Mouse (Mus musculus) hindbrain, embryonic 10.5 days (tissue): ENCODE data around the gene Prdx2. TPM values are rescaled to one million over a fixed set of nuclear protein-coding genes. Genes with fewer than 3 reads are reported as not detected.

ENCODE experiments used
- DNase-seq: peaks from one replicate; pipeline ENCODE4 v3.0.0-alpha.2; 2017; ENCODE audit warnings: low spot score
- H3K27ac ChIP-seq: fragments of 300-500 bp; sonication (generic); 2 replicates; pipeline ENCODE4 v1.5.1; 2016; ENCODE audit warnings: mild to moderate bottlenecking, moderate library complexity
- H3K27me3 ChIP-seq: fragments of 300-500 bp; sonication (generic); 2 replicates; pipeline ENCODE4 v1.6.1; 2016; ENCODE audit warnings: mild to moderate bottlenecking; ENCODE audit not compliant: poor library complexity, insufficient read depth, severe bottlenecking
- H3K36me3 ChIP-seq: fragments of 300-500 bp; sonication (generic); 2 replicates; pipeline ENCODE4 v1.6.1; 2016; ENCODE audit warnings: mild to moderate bottlenecking, moderate library complexity
- H3K4me1 ChIP-seq: fragments of 300-500 bp; sonication (generic); replicated peaks from 2 replicates; pipeline ENCODE4 v1.6.1; 2016; ENCODE audit warnings: mild to moderate bottlenecking
- H3K4me3 ChIP-seq: fragments of 300-500 bp; sonication (generic); 2 replicates; pipeline ENCODE4 v1.5.1; 2016; ENCODE audit warnings: mild to moderate bottlenecking, moderate library complexity
- H3K9me3 ChIP-seq: fragments of 300-500 bp; sonication (generic); 2 replicates; pipeline ENCODE4 v1.6.1; 2016; ENCODE audit warnings: mild to moderate bottlenecking, moderate library complexity
- WGBS: fragments of 180-500 bp; shearing (Covaris S2); methylation state at CpG from one replicate; pipeline ENCODE4 v1.1.7; 2016; 5-methylcytosine and 5-hydroxymethylcytosine counted together
- polyA plus RNA-seq: library from polyadenylated mRNA; unstranded; fragments of >200 nt; fragmentation: Nextera tagmentation; extraction: Ambion mirVana; gene quantifications from 2 replicates; pipeline ENCODE4 v1.2.1, GENCODE M21; 2016

The Prdx2 gene
- polyA plus RNA-seq, 1 experiment from 2014 or later, result 1,456 TPM

GRCm38 (mm10) chr8:84937620-84938485 lies 31.5 kb upstream of the Prdx2 start:
- H3K27ac ChIP-seq, result peak overlapping the region; percentile 85
- H3K36me3 ChIP-seq, result no peaks in the 10 kb centered on the region
- DNase-seq, result no peak
- H3K4me1 ChIP-seq, result peaks cover 40% of the 10 kb centered on the region
- H3K9me3 ChIP-seq, result no peaks in the 10 kb centered on the region
- 66% methylated on average over 13 of the region's 13 CpGs for WGBS
- peak overlapping the region; percentile 70 for H3K4me3 ChIP-seq
- peaks cover 77% of the 10 kb centered on the region for H3K27me3 ChIP-seq

DNA sequence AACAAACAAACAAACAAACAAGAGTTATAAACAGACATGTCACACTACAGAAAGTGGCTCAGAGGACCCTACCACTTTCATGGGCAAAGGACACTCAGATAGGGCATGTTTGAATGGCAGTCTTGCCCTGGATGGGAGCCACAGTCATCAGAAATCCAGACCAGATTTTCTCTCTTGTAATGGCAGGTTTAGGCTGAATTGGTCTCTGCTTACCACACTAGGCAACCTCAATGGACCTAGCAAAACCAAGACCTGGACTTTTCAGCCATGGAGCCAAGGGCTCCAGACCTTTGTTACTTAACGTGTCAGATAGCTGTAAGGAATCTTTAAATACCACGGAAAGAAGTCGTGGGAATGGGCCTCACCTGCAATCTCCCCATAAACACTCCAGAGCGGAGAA lies 25.7 kb upstream of the Prdx2 start:
- H3K4me3 ChIP-seq, result no peak overlapping the region
- DNase-seq, result no peak
- H3K27me3 ChIP-seq, result peaks cover 79% of the 10 kb centered on the region
- no peaks in the 10 kb centered on the region for H3K9me3 ChIP-seq
- WGBS, result 23% methylated on average over 4 of the region's 4 CpGs
- H3K27ac ChIP-seq, result no peak overlapping the region
- H3K4me1 ChIP-seq, result peaks cover 32% of the 10 kb centered on the region
- H3K36me3 ChIP-seq, result no peaks in the 10 kb centered on the region

DNA sequence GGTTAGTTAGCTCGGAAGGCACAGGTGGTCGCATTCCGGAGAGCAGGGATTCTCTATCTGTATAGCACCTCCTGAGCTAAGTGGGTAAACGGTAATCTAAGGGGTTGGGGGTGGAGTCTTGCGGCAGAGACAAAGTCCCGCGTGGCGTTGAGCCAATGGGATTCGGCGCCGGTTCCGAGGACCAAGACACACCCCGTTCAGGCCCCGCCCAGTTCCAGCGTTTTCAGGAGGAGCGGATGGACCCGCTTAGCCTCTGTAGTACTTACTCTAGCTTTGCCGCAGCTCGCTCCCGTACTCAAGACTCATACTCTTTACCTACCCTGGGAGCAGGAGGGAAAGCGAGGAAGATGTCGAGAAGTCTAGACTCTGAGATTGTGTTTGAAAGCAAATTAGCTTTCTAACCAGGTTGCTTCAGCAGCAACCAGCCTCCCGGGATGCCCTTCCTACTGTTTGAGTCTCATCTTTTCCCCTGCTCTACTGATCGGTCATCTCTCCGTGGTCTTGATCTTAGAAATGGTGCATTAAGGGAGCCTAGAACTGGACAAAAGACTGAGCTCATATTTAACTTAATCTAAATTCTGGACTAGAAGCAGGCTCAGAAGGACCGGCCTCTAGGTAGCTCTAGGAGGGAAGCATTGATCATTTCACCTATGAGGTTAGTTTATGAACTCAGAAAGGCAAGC lies 24.8 kb upstream of the Prdx2 start:
- DNase-seq, result peak; percentile 73
- no peak overlapping the region for H3K27ac ChIP-seq
- H3K9me3 ChIP-seq, result no peaks in the 10 kb centered on the region
- H3K27me3 ChIP-seq, result peaks cover 81% of the 10 kb centered on the region
- 3% methylated on average over 26 of the region's 26 CpGs for WGBS
- peaks cover 32% of the 10 kb centered on the region for H3K4me1 ChIP-seq
- peak overlapping the region; percentile 73 for H3K4me3 ChIP-seq
- H3K36me3 ChIP-seq, result no peaks in the 10 kb centered on the region

DNA sequence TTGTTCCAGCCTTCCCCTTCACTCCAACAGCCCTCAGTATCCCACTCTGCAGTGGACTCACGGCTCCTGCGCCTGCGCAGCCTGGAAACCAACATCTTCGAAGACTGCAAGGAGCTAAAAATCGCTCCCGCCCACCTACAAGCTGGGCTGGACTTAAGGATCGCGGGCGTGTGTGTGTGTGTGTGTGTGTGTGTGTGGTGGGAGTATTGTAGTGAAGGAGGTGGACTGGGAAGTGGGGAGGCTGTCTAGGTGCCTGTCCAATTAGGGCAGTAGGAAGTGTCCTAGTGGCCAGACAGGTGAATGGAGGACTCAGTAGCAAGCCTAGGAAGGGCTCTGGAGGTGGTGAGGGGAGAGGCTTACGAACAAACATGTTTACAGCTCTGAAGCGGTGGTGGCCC lies 24.2 kb upstream of the Prdx2 start:
- Histone ChIP-seq H3K9me3 (no peaks in the 10 kb centered on the region), H3K4me1 (peaks cover 32% of the 10 kb centered on the region), H3K27ac (no peak overlapping the region), H3K27me3 (peaks cover 83% of the 10 kb centered on the region), H3K36me3 (no peaks in the 10 kb centered on the region), H3K4me3 (peak overlapping the region; percentile 73)
- DNase-seq, result no peak
- WGBS, result 4% methylated on average over 11 of the region's 11 CpGs

DNA sequence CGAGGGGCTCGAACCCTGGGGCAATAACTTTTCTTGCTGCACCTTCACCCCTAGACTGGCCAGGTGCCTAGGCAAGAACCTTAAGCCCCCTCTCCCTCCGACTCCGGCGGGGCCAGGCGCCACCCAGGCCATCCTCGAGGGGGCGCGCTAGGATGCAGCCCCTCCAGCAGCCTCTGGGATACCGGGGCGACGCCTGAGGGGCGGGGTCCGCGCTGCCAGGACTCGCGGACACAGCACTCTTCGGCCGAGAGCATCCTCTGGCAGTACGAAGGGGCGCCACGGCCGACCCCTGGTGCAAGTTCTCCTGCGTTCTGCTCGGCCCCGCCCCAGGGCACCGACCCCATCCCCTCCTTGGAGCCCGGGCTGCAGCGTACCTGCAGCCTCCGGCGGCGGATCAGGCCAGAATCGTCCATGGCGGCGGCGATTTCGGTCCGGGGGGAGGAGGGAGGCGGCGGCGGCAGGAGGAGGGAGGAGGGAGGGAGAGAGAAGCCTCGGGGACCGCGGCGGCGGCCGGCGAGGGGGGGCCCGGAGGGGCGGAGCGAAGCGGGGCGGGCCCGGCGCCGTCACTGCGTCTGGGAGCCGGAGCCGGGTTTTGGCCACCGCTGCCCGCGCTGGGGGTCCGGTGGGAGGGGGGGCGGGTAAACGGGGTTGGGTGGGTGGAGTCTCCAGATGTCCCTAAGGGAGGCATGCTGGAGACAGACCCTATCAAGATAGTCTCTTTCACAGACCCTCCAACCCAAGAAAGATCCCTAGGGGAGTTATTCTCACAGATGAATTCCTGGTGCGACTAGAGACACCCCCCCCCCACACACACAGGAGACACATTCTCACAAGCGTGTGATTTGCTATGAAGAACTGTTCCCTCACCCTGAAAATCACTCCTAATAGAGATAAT lies 23.5 kb upstream of the Prdx2 start:
- peaks cover 32% of the 10 kb centered on the region for H3K4me1 ChIP-seq
- H3K27me3 ChIP-seq, result peaks cover 89% of the 10 kb centered on the region
- peak overlapping the region; percentile 77 for H3K27ac ChIP-seq
- peak; percentile 64 for DNase-seq
- H3K9me3 ChIP-seq, result no peaks in the 10 kb centered on the region
- H3K4me3 ChIP-seq, result peak overlapping the region; percentile 73
- H3K36me3 ChIP-seq, result no peaks in the 10 kb centered on the region
- under 1% methylated on average over 62 of the region's 67 CpGs for WGBS

DNA sequence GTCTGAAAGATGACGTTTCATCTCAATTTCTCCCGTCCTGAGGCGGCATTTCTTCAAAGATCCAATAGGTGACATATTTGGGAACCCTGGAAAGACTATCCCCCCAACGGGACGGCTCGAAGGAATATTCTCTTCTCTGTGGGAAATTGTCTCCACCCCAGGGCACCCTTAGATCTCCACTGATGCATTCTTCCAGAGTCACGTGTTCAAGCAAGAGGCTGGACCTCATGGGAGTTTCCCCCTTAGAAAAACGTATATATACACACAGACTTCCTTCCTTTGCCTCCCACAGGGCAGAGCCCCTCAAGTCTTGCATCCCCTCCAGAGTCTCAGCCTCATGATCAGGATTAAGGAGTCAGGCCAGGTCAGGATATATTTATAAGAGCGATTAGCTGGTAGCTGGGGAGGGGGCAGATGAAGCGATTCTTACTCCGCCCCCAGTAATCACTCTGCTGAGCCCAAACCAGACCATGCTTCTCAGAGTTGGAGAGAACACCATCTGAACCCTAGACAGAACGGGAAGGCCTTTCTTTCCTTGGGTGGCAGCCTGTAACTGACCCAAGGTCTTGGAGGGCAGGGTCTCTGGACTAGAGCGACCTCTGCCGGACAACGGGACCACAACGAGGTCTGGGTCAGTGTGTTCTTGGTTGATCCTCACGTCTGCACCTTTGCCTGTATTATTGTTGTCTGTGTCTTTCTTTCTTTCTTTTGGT lies 22.7 kb upstream of the Prdx2 start, which contains the start of gene Rtbdn:
Gene Rtbdn (plus strand): TSS at position 464 of the 713 bp plus-strand sequence.
- H3K9me3 ChIP-seq, result no peaks in the 10 kb centered on the region
- H3K4me3 ChIP-seq, result peak within 1 kb of the TSS; percentile 73
- H3K36me3 ChIP-seq, result no peaks in the 10 kb centered on the region
- WGBS, result 8% methylated on average over 17 of the region's 17 CpGs
- DNase-seq, result peak; percentile 54
- peak within 1 kb of the TSS; percentile 77 for H3K27ac ChIP-seq
- peaks cover 32% of the 10 kb centered on the region for H3K4me1 ChIP-seq
- peaks cover 94% of the 10 kb centered on the region for H3K27me3 ChIP-seq

DNA sequence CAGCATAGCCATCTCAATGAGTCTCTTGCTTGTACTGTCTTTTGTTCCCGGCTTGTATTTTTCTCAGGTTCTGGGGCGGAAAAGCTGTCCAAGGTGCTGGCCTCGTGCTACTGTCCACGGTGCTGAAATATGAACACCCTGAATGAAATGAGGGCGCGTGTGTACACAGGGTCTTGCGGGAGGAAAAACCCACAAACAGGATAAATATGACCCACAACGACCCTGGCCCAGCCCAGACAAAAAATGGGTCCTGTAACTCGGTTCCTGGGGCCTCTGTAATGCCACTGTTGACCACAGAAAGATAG lies 22.2 kb upstream of the Prdx2 start:
- no peak overlapping the region for H3K27ac ChIP-seq
- no peaks in the 10 kb centered on the region for H3K9me3 ChIP-seq
- no peaks in the 10 kb centered on the region for H3K36me3 ChIP-seq
- H3K4me3 ChIP-seq, result no peak overlapping the region
- DNase-seq, result peak; percentile 53
- H3K27me3 ChIP-seq, result peaks cover 94% of the 10 kb centered on the region
- peaks cover 32% of the 10 kb centered on the region for H3K4me1 ChIP-seq
- WGBS, result 16% methylated on average over 9 of the region's 9 CpGs

DNA sequence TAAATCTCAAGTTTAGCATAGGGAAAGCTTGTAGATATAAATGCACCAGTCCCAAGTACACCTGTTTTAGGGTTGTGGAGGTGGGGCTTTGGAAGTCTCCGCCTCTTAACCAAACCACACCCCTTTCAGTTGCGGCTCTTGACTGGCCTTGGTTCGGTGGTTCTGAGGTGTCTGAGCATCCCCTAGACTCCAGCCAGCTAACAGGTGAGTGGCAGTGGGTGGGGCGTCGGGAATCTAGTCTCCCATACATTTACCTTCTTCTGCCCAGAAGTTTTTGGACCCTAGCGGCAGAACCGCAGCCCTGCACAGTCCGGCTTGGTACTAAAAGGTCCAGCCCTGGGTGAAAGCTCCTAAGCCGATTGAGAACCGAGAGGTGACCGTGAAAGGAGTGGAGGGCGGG lies 19.6 kb upstream of the Prdx2 start:
- no peak for DNase-seq
- no peaks in the 10 kb centered on the region for H3K36me3 ChIP-seq
- no peak overlapping the region for H3K27ac ChIP-seq
- H3K4me3 ChIP-seq, result no peak overlapping the region
- 22% methylated on average over 12 of the region's 12 CpGs for WGBS
- peaks cover 86% of the 10 kb centered on the region for H3K27me3 ChIP-seq
- H3K9me3 ChIP-seq, result no peaks in the 10 kb centered on the region
- H3K4me1 ChIP-seq, result peaks cover 29% of the 10 kb centered on the region

DNA sequence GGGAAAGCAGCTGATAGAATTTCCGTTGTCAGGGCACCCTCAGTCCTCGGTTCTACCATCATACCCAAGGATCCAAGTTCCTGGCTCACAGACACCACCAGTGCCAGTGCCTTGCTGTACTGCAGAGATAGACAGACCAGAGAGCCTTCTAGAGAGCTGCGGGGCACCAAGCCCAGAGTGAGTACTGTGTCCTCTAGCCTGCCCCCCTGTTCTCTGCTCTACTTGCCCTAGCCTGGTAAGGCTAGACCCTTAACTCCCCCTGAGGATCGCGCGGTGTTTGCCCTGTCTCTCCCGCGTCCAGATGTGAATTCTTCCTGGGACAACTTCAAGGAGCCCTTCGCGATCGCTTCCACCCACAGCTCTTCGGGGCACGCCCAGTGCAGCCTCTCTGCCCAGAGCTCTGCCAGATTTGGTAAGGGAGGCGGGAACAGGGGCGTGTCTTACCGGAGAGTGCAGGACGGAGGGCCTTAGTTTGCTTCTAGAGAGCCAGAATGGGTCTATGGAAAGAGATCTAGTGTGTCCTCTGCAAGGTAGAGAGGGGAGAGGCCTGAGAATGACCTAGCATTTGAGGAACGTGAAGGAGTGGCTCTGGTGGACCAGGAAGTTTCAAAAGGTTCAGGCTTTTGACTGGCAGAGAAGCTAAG lies 16.7 kb upstream of the Prdx2 start:
- WGBS, result 9% methylated on average over 18 of the region's 18 CpGs
- DNase-seq, result no peak
- Histone ChIP-seq H3K9me3 (no peaks in the 10 kb centered on the region), H3K27ac (no peak overlapping the region), H3K4me3 (0 out of 2 replicates have a peak overlapping the region, but pooled peaks have one; percentile 11), H3K27me3 (peaks cover 58% of the 10 kb centered on the region), H3K36me3 (peaks cover 20% of the 10 kb centered on the region), H3K4me1 (peaks cover 8% of the 10 kb centered on the region)

DNA sequence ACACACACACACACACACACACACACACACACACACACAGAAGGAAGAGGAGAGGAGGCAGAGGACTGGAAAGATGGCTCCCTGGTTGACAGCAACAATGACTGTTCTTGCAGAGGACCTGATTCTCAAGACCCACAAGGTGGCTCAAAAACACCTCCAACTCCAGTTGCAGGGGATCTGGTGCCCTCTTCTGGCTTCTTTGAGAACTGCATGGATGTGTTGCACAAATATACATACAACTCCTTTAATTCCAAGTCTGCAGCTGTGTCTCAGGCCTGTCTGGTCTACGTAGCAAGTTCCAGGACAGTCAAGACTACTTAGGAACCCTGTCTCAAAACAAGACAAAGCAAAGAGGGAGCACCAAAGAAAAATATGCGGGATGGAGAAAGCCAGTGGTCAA lies 12.6 kb upstream of the Prdx2 start:
- Histone ChIP-seq H3K4me3 (no peak overlapping the region), H3K36me3 (peaks cover 58% of the 10 kb centered on the region), H3K9me3 (no peaks in the 10 kb centered on the region), H3K27ac (no peak overlapping the region), H3K27me3 (peaks cover 18% of the 10 kb centered on the region), H3K4me1 (peaks cover 8% of the 10 kb centered on the region)
- DNase-seq, result peak; percentile 73
- 49% methylated on average over 2 of the region's 2 CpGs for WGBS

DNA sequence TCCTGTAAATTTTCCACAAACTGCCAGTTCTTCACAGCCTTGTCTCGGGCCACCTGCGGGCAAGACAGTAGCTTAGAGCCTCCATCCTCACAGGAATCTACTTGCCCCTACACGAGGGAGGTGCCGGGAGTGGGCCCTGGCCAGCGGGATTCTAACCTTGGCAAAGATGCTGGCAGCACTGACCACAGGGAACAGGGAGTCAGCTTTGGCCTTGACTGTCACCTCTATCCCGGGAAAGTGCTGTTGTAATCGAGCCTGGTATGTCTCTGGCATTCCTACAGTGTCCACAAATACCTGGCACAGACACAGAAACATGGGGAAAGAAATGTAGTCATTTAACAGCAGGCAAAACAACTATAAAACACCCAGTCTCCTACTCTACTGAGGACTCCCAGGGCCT lies 9.6 kb upstream of the Prdx2 start:
- Histone ChIP-seq H3K36me3 (peaks cover 78% of the 10 kb centered on the region), H3K27me3 (no peaks in the 10 kb centered on the region), H3K4me3 (no peak overlapping the region), H3K4me1 (peaks cover 1% of the 10 kb centered on the region), H3K9me3 (no peaks in the 10 kb centered on the region), H3K27ac (no peak overlapping the region)
- no peak for DNase-seq
- WGBS, result 89% methylated on average over 7 of the region's 7 CpGs

DNA sequence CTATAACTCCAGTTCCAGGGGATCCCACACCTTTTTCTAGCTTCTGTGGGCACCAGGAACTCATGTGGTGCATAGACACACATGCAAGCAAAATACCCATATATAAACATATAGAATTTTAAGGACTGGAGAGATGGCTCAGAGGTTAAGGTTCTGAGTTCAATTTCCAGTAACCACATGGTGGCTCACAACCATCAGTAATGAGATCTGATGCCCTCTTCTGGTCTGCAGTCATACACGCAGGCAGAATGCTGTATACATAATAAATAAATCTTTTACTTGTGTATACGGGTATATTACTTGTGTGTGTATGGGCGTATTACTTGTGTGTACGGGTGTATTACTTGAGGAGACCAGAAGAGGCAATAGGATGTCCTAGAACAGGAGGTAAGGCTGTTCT lies 5.4 kb upstream of the Prdx2 start:
- 88% methylated on average over 4 of the region's 4 CpGs for WGBS
- Histone ChIP-seq H3K4me1 (peaks cover 36% of the 10 kb centered on the region), H3K27ac (no peak overlapping the region), H3K4me3 (peak overlapping the region; percentile 0; the same call in 1 of the 2 replicates), H3K27me3 (no peaks in the 10 kb centered on the region), H3K9me3 (no peaks in the 10 kb centered on the region), H3K36me3 (peaks cover 46% of the 10 kb centered on the region)
- DNase-seq, result no peak
